ENCODE assay signal across 23 mouse cellular contexts in the genomic region with DNA sequence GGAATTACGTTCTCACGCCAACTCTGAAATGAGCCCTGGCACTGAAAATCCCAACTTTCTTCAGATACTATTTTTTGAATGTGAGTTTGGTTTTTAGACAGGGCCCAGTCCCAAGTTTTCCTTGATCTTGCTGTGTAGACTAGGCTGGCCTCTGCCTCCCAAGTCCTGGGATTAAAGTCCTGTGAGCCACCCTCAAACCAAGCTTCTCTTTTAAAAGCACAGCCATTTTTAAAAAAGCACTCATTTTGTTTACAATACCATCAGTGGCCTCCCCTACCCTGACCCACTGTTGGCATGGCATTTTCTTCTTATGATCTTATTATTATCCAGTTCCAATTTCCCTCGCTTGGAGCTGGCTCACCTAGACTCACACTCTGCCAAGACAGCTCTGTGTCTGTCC. TPM values are rescaled to one million over a fixed set of nuclear protein-coding genes. Genes with fewer than 3 reads are reported as not detected.
DNase-seq lines count a peak whose midpoint lies in the region; ATAC-seq and TF ChIP-seq lines count a peak whose summit lies in the region.
"Had no signal": no experiment of that assay in that cellular context is flagged by ENCODE, and none has a peak within 500 bp of the region (broad histone marks: within the 10 kb centered on the region; RNA-seq: fewer than 3 reads in every experiment).

No protein-coding gene starts in this region.

- ATAC-seq in kidney, embryonic 15.5 days (replicated peaks; ENCODE audit: low FRiP score), result no peak
- ATAC-seq in kidney, postnatal 0 days (replicated peaks; ENCODE audit: low FRiP score, low read depth), result no peak
- ATAC-seq: activated CD4-positive, CD25-positive, alpha-beta regulatory T cell, adult 4 months; CD4-positive, CD25-positive, alpha-beta regulatory T cell, adult 4 months; forebrain, embryonic 13.5 days; forebrain, embryonic 15.5 days; Patski had no signal

- no peaks in the 10 kb centered on the region for H3K36me3 ChIP-seq in kidney, embryonic 15.5 days
- no peaks in the 10 kb centered on the region for H3K36me3 ChIP-seq in kidney, postnatal 0 days (ENCODE audit: insufficient read depth, low read length)
- H3K36me3 ChIP-seq: embryonic facial prominence, embryonic 10.5 days; embryonic facial prominence, embryonic 12.5 days; forebrain, embryonic 15.5 days; G1E had no signal

- H3K4me2 ChIP-seq in kidney, embryonic 15.5 days, result no peak overlapping the region
- H3K4me2 ChIP-seq in kidney, postnatal 0 days (ENCODE audit: low read length), result no peak overlapping the region
- H3K4me2 ChIP-seq: embryonic facial prominence, embryonic 12.5 days; forebrain, embryonic 13.5 days; forebrain, embryonic 15.5 days had no signal

- no peaks in the 10 kb centered on the region for H3K9me3 ChIP-seq in kidney, embryonic 15.5 days (replicated peaks)
- no peaks in the 10 kb centered on the region for H3K9me3 ChIP-seq in kidney, postnatal 0 days (replicated peaks; ENCODE audit: low read length)
- H3K9me3 ChIP-seq: embryonic facial prominence, embryonic 10.5 days; embryonic facial prominence, embryonic 12.5 days; forebrain, embryonic 13.5 days; forebrain, embryonic 15.5 days; G1E had no signal

- H3K27ac ChIP-seq in kidney, embryonic 15.5 days, result peak overlapping the region; percentile 67
- peak overlapping the region; percentile 58 for H3K27ac ChIP-seq in kidney, postnatal 0 days
- H3K27ac ChIP-seq: embryonic facial prominence, embryonic 10.5 days; embryonic facial prominence, embryonic 12.5 days; forebrain, embryonic 13.5 days; forebrain, embryonic 15.5 days had no signal

- H3K4me3 ChIP-seq in kidney, embryonic 15.5 days (replicated peaks), result no peak overlapping the region
- no peak overlapping the region for H3K4me3 ChIP-seq in kidney, postnatal 0 days (replicated peaks; ENCODE audit: low read depth, low read length)
- H3K4me3 ChIP-seq: embryonic facial prominence, embryonic 10.5 days; embryonic facial prominence, embryonic 12.5 days; forebrain, embryonic 13.5 days; forebrain, embryonic 15.5 days had no signal

- 78% methylated on average over 3 of the region's 3 CpGs for WGBS in kidney, embryonic 15.5 days
- WGBS in kidney, postnatal 0 days, result 74% methylated on average over 3 of the region's 3 CpGs

- H3K27me3 ChIP-seq in kidney, embryonic 15.5 days, result no peaks in the 10 kb centered on the region
- H3K27me3 ChIP-seq in kidney, postnatal 0 days (ENCODE audit: insufficient read depth, low read length), result no peaks in the 10 kb centered on the region
- H3K27me3 ChIP-seq: CH12.LX; embryonic facial prominence, embryonic 12.5 days; forebrain, embryonic 13.5 days; forebrain, embryonic 15.5 days; Patski had no signal

- H3K4me1 ChIP-seq in kidney, embryonic 15.5 days, result peaks cover 14% of the 10 kb centered on the region; the same call in 1 of the 2 replicates
- peaks cover 4% of the 10 kb centered on the region; the same call in 1 of the 2 replicates for H3K4me1 ChIP-seq in kidney, postnatal 0 days (replicated peaks; ENCODE audit: insufficient read depth, low read length)
- H3K4me1 ChIP-seq: embryonic facial prominence, embryonic 10.5 days; embryonic facial prominence, embryonic 12.5 days; forebrain, embryonic 13.5 days; forebrain, embryonic 15.5 days had no signal

- DNase-seq in kidney, adult 18-20 months, result peak; percentile 27
- DNase-seq in kidney, postnatal 14 days, result no peak
- no peak for DNase-seq in kidney, postnatal 4 days
- no peak for DNase-seq in kidney, postnatal 0 days (ENCODE audit: low spot score)
- no peak for DNase-seq in kidney, adult 9 months
- DNase-seq: adrenal gland, adult 8-10 months; adrenal gland, postnatal 14 days; adrenal gland, postnatal 36 days; B cell, adult 2 months; cerebellum, adult 11-12 months; cerebellum, adult 2 months; cerebellum, adult 9-10 months; cerebellum, postnatal 25 days had no signal

- no peak for TF ChIP-seq CTCF in kidney, postnatal 0 days (IDR thresholded peaks at IDR 0.05; ENCODE audit: low read depth)

- no peak overlapping the region for H3K9ac ChIP-seq in kidney, embryonic 15.5 days
- H3K9ac ChIP-seq in kidney, postnatal 0 days (ENCODE audit: low read depth, low read length), result no peak overlapping the region
- H3K9ac ChIP-seq: embryonic facial prominence, embryonic 12.5 days; forebrain, embryonic 13.5 days; forebrain, embryonic 15.5 days had no signal

RNA-seq across cellular contexts. Expression of a gene that starts 22.3 kb away (rescaled TPM):
- polyA plus RNA-seq in kidney, embryonic 15.5 days (2015; fragmentation: Nextera tagmentation; extraction: Ambion mirVana), result 48.8 and 51.9 TPM in 2 replicates
- 53.4 and 59.8 TPM in 2 replicates for polyA plus RNA-seq in kidney, postnatal 0 days (2015; fragmentation: Nextera tagmentation; extraction: Ambion mirVana)
- polyA plus RNA-seq: activated CD4-positive, CD25-positive, alpha-beta regulatory T cell, adult 4 months; CD4-positive, CD25-positive, alpha-beta regulatory T cell, adult 4 months; G1E had no signal
